Mouse (Mus musculus) heart, adult 2 months (tissue): Measurements from ENCODE around the gene Gpr1. TPM values are rescaled to one million over a fixed set of nuclear protein-coding genes. Genes with fewer than 3 reads are reported as not detected.

Source experiments
- DNase-seq, 2 experiments: peaks; one replicate each; pipeline ENCODE4 v3.0.0; 2021
- H3K27ac ChIP-seq: fragments of 200-600 bp; 2 replicates; pipeline ENCODE4 v1.8.1; 2022
- H3K27me3 ChIP-seq: fragments of 200-500 bp; 2 replicates; pipeline ENCODE4 v1.6.1; 2012; ENCODE audit warnings: mild to moderate bottlenecking, low read length, inconsistent platforms, mixed read lengths; ENCODE audit not compliant: control insufficient read depth, insufficient read depth
- H3K36me3 ChIP-seq: fragments of 200-500 bp; 2 replicates; pipeline ENCODE4 v1.6.1; 2012; ENCODE audit warnings: low read length, inconsistent platforms; ENCODE audit not compliant: control insufficient read depth, insufficient read depth
- H3K4me1 ChIP-seq: fragments of 200-500 bp; 2 replicates; pipeline ENCODE4 v1.6.1; 2011; ENCODE audit warnings: low read length; ENCODE audit not compliant: control insufficient read depth, insufficient read depth
- H3K4me3 ChIP-seq: fragments of 200-600 bp; 2 replicates; pipeline ENCODE4 v1.8.1; 2022
- H3K79me2 ChIP-seq: fragments of 200-500 bp; replicated peaks from 2 replicates; pipeline ENCODE4 v1.6.1; 2012; ENCODE audit warnings: mild to moderate bottlenecking, inconsistent platforms, low read length, moderate library complexity, mixed read lengths; ENCODE audit not compliant: control insufficient read depth, insufficient read depth
- H3K9ac ChIP-seq: fragments of 200-500 bp; 2 replicates; pipeline ENCODE4 v1.6.1; 2012; ENCODE audit warnings: low read depth, mild to moderate bottlenecking, control low read depth, inconsistent platforms, low read length, mixed read lengths
- CTCF ChIP-seq: fragments of 200-600 bp; IDR thresholded peaks from 2 replicates; pipeline ENCODE4 v1.8.1; 2022; ENCODE audit warnings: antibody characterized with exemption, mild to moderate bottlenecking, moderate library complexity
- EP300 ChIP-seq: fragments of 200-500 bp; IDR thresholded peaks from 2 replicates; pipeline ENCODE4 v1.6.1; 2011; ENCODE audit warnings: low read depth, low read length, control low read depth; ENCODE audit not compliant: insufficient read depth
- POLR2A ChIP-seq: fragments of 200-500 bp; IDR thresholded peaks from 2 replicates; pipeline ENCODE4 v1.6.1; 2011; ENCODE audit warnings: mild to moderate bottlenecking, low read depth, low read length, control low read depth; ENCODE audit not compliant: insufficient read depth
- whole genome bisulfite sequencing: fragments of 180-500 bp; shearing (Covaris S2); methylation state at CpG from one replicate; pipeline ENCODE4 v1.1.7; 2018; 5-methylcytosine and 5-hydroxymethylcytosine counted together
- intact Hi-C: fragments of 180-260 bp; cut with DNase I; formaldehyde crosslinking; loops from one replicate; pipeline ENCODE4 v1.15.1; 2025
- polyA plus RNA-seq: library from polyadenylated mRNA; depleted of rRNA; stranded (reverse); fragments of >200 nt; gene quantifications from 2 replicates; pipeline ENCODE4 v1.2.3, GENCODE M21; 2012
- total RNA-seq, 2 experiments: library from RNA; stranded (reverse); gene quantifications; 2 replicates each; pipeline ENCODE4 v1.2.3; 2021

Gpr1 gene
- total and polyA plus RNA-seq, 3 experiments: 0.16 to 0.50 (median 0.31) TPM

DNA sequence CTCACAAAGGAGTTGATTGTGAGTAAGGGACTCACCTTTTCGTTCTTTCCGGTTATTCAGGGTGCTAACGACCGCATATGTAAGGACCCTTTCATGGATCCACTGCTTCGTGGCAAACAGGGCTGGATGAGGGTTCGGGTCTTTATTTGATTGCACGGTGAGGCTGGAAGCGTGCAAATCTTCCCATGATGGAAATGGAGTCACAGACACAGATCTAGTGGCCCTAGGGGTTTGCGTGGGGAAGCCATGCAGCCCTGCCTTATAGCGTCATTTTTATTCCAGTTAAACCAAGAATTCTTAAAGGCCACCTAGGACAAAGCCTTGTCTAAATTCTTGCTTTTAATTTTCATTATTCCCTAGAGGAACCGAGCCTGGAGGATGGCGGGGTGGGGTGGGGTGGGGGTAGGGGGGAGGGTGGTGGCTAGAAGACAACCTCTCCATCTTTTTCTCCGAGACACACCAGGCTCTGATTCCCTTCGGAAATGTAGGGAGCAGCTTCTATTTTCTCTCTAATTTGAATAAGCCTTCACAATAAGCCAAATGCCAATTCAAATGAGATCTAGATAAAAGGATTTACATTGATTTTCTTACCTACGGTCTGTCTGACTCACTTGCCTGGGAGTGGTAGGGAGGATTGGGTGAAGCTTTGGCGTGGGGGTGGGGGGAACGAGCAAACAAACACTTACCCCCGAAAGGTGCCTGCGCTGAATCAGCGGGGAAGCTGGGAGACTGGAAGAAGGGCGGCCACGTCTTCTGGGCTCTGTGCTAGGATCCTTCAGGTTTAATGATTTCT, 669 bp downstream of the Gpr1 start:
- intact Hi-C loops: no loop called here
- WGBS: 37% methylated on average over 22 of the region's 22 CpGs
- Histone ChIP-seq H3K4me1 (peaks cover 2% of the 10 kb centered on the region; the same call in 1 of the 2 replicates), H3K36me3 (no peaks in the 10 kb centered on the region), H3K4me3 (no peak overlapping the region; the same call in 1 of the 2 replicates), H3K79me2 (no peaks in the 10 kb centered on the region), H3K9ac (peak overlapping the region; percentile 6; the same call in 1 of the 2 replicates), H3K27me3 (0 out of 2 replicates have a peak, but pooled peaks cover 2% of the 10 kb centered on the region), H3K27ac (peak overlapping the region; percentile 62)
- DNase-seq: no peak
- TF ChIP-seq POLR2A (no peak), EP300 (no peak), CTCF (no peak)

DNA sequence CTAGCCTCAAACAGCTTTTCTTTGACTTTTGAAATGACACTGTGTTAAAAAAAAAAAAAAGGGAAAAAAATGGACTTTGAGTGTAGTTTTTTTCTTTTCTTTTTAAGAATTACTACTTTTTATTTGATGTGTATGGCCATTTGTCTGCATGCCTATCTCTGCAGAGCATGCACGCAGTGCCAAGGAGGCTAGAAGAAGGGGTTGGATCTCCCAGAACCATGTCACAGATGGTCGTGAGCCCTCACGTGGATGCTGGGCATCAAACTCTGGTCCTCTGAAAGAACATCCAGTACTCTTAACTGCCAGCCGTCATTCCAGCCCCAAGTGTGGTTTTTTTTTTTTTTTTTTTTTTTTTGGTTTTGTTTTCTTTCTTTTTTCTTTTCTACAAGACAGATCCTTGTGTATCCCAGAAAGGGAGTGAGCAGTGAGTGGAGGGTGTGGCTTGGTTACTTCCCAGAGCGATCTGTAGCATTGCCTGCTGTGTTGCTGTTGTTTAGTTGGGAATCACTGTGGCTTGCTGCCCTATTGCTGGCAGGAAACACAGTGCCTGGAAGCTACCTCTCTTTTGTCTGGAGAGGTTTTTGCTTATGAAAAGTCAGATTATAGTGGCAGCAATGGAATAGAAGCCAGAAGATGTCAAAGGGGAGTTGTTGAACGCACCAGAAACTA, 4.3 kb downstream of the Gpr1 start:
- Histone ChIP-seq H3K4me1 (peaks cover 2% of the 10 kb centered on the region; the same call in 1 of the 2 replicates), H3K27ac (no peak overlapping the region), H3K4me3 (no peak overlapping the region), H3K27me3 (0 out of 2 replicates have a peak, but pooled peaks cover 2% of the 10 kb centered on the region), H3K36me3 (no peaks in the 10 kb centered on the region), H3K79me2 (no peaks in the 10 kb centered on the region), H3K9ac (no peak overlapping the region)
- whole genome bisulfite sequencing: 34% methylated on average over 6 of the region's 6 CpGs
- intact Hi-C loops: no loop called here
- no peak for TF ChIP-seq EP300
- no peak for TF ChIP-seq POLR2A
- TF ChIP-seq CTCF: no peak
- DNase-seq: peak in 1 of 2 experiments; percentile 8

DNA sequence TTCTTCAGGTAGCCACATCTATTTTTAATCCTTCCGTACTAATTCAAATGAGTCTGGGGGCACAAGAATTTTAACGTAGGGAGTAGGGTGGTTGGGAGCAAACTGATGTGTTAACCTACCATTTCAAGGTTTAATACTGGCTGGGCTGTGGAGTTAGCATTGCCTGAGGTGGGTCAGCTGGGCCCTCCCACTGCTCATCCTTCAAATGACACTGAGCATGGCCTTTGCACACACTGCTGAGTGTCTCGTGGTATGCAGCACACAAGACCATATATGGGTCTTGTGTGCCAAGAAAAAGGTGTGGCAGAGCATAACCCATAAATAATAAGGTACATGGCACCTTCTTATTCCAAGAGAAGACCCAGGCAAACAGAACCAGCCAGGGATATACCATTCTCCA, 6.7 kb downstream of the Gpr1 start:
- 78% methylated on average over 3 of the region's 3 CpGs for WGBS
- Histone ChIP-seq H3K36me3 (no peaks in the 10 kb centered on the region), H3K4me1 (peaks cover 1% of the 10 kb centered on the region; the same call in 1 of the 2 replicates), H3K9ac (no peak overlapping the region), H3K79me2 (no peaks in the 10 kb centered on the region), H3K27ac (no peak overlapping the region), H3K4me3 (no peak overlapping the region), H3K27me3 (no peaks in the 10 kb centered on the region)
- DNase-seq: no peak
- intact Hi-C loops: no loop called here
- TF ChIP-seq EP300: no peak
- no peak for TF ChIP-seq CTCF
- TF ChIP-seq POLR2A: no peak

DNA sequence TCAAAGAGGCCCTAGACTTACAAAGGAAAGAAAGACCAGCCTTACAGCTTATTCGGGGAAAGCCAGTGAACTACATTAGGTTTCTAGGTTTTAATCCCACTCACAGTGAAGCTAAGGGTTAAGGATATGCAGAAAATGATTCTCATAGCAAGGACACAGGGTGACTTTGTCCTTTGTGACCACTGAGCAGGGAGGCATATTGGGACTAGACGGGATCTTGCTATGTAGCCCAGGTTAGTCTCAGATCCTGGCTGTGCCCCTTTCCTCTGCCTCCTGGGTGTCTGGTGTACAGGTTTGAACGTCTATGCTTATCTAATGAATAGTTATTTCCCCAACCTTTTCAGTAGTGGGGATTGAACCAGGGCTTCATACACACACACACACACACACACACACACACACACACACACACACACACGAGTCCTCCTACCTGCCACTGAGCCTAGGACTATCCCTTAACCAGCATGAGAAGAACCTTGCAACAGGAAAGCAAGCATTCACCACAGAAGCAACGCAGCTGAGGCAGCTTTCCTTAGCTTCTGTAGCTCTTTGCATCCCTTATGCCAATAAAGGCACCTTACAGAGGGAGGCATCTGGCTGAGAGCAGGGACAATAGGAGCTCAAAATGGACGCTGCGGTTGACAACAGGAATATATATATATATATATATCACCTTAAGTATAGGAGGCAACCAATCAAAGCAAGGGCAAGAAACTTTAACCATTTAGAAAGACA, 9.5 kb downstream of the Gpr1 start:
- no peak for TF ChIP-seq CTCF
- TF ChIP-seq POLR2A: no peak
- TF ChIP-seq EP300: no peak
- WGBS: 46% methylated on average over 7 of the region's 7 CpGs
- H3K9ac ChIP-seq: no peak overlapping the region
- H3K79me2 ChIP-seq: no peaks in the 10 kb centered on the region
- peaks cover under 1% of the 10 kb centered on the region; the same call in 1 of the 2 replicates for H3K4me1 ChIP-seq
- no peaks in the 10 kb centered on the region for H3K36me3 ChIP-seq
- no peak overlapping the region for H3K4me3 ChIP-seq
- H3K27me3 ChIP-seq: no peaks in the 10 kb centered on the region
- intact Hi-C loops: no loop called here
- no peak overlapping the region for H3K27ac ChIP-seq
- DNase-seq: no peak

DNA sequence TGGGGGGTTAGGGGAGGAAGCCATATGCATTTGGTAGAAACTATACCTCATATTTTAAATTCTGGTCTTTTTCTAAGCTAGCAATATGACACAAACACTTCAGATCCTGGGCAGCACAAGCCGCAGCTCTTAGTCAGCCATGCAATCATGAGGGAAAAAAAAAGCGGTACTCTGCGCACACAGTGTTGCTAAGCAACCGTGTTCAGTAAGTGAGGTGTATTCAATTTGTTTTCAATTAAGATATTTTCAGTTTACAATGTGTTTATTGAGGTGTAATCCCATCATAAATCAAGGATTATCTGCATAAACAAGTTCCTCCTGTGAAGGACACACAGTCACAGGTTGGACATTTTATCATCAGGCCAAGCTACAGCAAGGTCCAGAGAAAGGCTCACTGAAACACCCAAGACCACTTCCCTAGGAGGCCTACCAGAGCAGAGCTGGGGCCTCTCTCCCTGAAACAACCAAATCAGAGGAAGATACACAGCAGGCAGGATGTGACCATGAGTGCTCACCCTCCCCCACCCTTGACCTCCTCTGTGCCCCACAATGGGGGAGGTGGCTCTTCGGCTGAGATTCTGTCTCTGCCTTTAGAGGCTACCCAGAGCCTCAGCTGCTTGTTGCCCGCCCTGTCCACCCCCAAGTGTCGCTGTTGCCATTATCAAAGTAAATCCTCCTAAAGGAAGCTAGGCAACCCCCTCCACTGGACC, 10.2 kb downstream of the Gpr1 start:
- no peak for TF ChIP-seq POLR2A
- TF ChIP-seq CTCF: no peak
- TF ChIP-seq EP300: no peak
- H3K79me2 ChIP-seq: no peaks in the 10 kb centered on the region
- H3K4me3 ChIP-seq: no peak overlapping the region
- H3K27me3 ChIP-seq: no peaks in the 10 kb centered on the region
- DNase-seq: peak in 1 of 2 experiments; percentile 3
- H3K36me3 ChIP-seq: no peaks in the 10 kb centered on the region
- no peaks in the 10 kb centered on the region for H3K4me1 ChIP-seq
- no peak overlapping the region for H3K9ac ChIP-seq
- no peak overlapping the region for H3K27ac ChIP-seq
- 48% methylated on average over 7 of the region's 7 CpGs for WGBS
- intact Hi-C loops: no loop called here
